Mouse (Mus musculus) layer of hippocampus, adult 9-11 months (tissue): ENCODE data around the gene Aim2.
"Not testable (repeated sequence)": the region's sequence is repeated elsewhere in the genome, so short reads cannot be mapped to it uniquely, and the experiment has no call there.

Experiments used
- DNase-seq: peaks from one replicate; pipeline ENCODE4 v3.0.0; 2022

Gene Aim2

DNA sequence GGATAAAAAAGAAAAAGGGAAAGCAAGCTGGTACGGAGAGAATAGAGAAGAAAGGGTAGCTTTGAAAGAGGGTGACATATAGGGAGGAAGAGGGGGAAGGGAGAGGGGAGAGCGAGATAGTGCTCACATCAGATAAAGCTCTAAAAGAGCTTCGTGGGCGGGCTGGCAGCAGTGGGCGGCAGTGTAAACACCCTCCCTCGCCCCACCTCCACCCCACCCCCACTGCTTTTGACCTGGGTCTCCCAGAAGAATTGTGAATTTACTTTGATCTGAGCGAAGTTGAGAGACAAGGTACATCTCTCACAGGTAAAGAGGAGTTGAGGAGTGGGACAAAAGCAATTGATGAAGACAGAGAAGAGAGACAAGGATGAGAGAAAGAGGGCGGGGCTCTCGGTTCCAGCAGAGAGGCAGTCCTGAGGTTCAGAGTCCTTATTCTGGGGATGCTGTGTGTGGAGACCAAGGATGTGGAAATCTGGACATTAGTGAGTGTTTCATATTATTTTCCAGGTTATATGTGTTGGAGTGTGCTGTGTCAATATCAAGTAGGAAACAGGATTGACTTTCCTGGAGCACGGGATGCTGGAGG is at the start of gene Aim2:
Aim2 (plus strand) TSS at position 508 of the 586 bp plus-strand sequence.
- no peak for DNase-seq

- not testable (repeated sequence) for DNase-seq
Measured at GRCm38 (mm10) chr1:173302795-173303194, 47.9 kb upstream of the Aim2 start.

GRCm38 (mm10) chr1:173313535-173314050 is 37.1 kb upstream of the Aim2 start:
- not testable (repeated sequence) for DNase-seq

DNA sequence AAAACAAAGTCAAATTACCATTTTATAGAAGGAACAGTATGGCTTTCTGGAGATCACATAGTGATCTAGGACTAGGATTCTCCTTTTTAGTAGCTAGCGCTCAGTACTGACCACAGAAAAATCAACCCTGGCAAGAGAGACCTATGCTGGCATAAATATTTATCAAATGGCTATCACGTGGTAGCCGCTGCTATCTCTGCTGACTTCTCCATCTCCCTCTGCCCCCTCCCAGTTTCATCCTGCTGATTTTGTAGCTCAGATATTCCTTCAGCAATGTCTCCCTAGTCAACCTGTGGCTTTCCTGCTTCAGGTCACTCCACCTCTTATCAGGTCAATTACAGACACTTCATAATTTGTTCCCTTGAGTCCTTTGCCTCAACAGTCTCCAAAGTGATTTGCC is 35.0 kb upstream of the Aim2 start:
- no peak for DNase-seq

DNA sequence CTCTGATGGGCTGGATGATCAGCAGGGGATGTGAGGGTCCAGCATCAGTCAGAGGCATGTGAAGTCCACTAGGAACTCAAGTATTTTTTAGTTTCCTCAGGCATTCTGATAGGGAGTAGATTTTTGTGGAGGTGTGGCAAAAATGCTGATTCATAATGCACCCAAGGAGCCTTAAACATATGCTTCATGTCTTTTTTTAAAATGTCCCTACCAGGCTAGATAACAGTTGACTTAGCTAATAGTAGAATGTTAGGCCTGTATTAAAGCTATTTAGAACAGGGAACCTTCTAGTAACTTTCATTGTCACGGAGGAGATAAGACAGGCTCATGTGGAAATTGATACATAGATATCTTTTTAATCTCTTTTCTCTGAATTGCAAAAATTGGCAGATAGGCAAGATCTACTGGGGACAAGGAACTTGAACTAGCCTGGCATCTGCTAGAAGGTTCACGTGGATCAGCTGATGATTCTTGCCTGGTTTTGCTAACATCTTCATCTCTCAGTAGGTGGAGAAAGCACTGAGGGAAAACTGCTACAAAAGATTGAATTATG is 32.7 kb upstream of the Aim2 start:
- DNase-seq = no peak

DNA sequence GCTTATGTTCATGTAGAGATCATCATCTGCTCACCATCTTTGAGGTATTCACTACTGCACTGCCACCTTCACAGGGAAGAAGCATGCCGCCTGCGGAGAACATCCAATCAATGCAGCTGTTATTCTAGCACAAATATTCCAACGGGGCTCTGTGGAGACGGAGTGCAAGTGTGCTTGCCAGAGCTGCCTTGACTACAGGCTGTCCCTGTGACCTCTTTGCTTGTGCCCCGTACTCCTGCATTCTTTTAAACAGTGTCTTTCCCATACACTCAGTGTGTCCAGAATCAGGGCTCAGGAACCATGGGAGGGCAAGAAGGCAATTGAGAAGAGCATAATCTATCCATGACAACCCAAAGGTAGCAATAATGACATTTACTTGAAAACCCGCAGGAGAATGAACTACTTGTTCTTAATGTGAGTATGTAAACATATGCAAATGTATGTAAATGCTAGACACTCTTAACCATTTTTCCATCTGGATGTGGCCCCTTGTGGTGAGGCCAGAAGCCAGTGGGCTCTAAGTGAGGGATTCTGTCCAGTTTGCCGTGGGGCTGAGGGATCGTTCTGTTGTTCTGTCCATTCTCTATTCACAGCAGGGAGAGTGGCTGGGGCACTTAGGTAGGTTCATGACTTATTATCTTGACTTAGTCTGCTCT is 29.0 kb upstream of the Aim2 start:
- no peak for DNase-seq

- DNase-seq = no peak
Measured at GRCm38 (mm10) chr1:173322249-173322627, 28.4 kb upstream of the Aim2 start.

DNA sequence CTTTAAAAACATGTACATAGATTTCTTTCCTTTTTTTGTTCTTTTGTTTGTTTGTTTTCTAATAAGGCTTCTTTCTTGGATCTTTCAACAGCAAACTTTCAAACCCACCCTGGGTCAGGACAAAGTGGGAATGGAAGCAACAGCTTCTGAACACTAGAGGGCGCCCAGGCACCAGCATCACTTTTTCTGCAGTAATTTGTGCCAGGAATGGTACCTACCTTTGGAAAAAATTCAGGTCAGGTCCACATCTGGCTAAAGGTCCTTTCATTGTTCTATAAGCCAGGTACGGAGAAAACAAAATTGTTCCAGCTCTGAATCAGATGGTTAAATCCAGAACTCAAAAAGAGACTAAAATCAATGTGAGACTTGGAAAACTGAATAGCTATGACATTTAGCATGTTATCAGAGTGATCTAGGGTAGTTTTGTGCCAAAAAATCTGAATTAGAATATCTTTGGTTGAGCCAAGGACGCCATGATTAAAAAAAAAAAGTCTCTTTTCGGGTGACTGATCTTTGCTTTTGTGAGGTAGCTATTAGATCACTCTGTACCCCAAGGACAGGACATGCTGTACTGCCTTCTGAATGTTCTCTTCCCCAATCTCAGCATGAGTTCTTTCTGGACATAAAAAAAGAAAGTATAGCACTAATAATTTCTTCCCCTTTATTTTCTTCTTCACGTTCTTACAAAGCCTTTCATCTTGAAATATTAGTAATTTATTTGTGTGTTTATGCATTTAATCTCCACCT is 26.7 kb upstream of the Aim2 start:
- no peak for DNase-seq

DNA sequence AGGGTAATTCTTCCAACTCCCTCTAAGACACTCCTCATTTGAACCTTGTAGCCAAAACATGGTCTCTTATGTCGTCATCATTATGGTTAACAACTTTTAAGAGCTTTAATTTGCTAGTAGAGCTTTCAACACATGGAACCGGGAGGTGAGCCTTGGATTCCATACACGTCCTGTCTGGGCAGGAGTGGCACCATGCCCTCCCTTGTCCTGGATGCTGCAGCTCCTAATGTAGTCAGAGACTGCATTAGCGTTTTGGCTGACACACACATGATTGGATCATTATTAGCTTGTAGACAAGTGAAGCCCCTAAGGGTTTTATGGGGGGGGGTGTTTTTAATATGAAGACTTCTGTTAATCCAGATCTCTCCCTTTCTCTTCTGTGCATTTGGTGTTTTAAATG is 25.7 kb upstream of the Aim2 start:
- DNase-seq = no peak

DNA sequence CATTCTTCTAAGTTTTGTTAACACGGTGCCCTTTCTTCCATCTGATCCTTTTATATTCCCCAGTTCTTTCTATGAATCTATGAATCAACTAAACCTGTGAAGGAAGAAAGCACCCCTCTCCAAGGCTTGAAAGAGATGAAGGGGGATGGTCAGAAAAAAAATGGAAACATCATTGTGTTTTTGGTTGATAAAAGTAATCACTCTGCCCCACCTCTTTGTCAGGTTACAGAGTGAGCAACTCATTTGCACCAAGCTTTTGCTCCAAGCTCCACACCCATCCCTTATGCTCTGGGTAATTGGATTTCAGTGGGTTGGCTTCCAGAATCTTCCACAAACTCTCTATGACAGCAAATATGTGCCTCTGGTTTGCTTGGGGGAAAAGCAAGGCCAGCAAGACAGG is 25.3 kb upstream of the Aim2 start:
- DNase-seq = no peak

GRCm38 (mm10) chr1:173326552-173326951 is 24.1 kb upstream of the Aim2 start:
- no peak for DNase-seq

DNA sequence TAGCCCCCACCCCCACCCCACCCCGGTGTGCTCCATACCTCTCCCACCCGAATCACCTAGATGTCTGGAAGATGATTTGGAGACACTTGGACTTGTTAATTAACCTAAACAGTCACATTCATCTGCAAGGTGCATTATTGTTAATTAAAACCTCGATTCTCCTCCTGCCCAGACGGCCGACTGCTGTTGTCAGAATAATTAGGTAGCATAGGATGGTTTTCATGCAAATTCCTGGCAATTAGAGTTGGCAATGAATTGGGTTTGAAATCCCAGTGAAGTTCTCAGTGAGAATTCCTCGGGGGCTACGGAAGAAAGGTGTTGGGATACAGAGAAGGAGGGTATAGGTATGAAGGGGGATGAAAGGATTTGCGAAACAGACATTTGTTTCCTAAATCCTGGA is 22.2 kb upstream of the Aim2 start:
- DNase-seq = no peak

DNA sequence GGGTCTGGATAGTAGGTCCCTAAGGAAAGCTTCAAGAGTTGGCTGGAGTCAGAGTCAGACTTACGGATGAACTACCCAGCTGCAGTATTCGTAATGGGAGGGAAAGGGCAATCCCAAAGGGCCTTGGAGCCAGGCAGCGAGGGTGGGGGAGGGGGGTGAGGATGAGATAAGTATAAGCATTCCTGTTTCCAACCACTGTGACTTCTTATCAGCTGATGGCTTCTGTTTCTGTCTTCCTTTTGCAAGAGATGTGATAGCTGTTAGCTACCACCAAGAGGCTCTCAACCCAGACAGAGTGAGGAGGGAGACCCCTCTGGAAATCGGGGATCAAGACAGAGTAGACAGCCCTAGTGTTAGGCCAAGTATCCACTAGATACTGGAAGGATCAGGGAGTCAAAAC is 21.5 kb upstream of the Aim2 start:
- DNase-seq = no peak

DNA sequence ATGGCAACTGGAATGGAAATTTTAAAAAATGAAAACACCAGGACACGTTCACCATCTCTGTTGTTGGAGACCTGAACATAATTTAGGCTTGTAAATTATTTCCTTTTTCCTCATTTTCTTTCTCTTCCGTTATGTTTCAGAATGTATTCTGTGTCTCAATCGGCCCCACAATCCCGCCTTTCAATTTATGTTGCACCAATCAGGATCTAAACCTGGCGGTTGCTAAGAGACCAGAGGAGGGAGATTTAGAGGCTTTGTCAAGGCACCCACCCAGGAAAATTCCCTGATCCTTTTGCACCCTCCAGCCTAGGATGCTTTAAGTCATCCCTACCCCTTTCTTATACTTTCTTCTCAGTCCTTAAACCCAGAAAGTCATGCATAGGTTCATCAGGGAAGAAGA is 20.9 kb upstream of the Aim2 start:
- DNase-seq = no peak

DNA sequence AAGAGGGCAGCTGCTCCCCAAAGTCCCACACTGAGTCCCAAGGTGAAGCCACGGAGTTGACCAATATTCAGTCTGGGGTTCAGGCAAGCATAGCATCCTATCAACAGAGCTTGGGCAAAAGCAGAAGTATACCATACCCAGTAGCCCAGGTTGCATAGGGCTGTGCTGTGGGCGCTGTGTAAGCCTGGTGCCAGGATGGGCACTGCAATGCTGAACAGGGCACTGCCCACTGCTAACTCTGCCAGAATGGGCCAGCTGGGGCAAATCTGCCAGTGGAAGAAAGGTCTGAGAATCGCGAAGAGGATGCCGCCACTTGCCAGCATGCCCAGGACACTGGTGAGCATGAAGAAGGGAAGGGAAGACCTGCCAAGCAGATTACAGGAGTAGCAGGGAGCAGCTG is 18.3 kb upstream of the Aim2 start:
- DNase-seq = no peak

DNA sequence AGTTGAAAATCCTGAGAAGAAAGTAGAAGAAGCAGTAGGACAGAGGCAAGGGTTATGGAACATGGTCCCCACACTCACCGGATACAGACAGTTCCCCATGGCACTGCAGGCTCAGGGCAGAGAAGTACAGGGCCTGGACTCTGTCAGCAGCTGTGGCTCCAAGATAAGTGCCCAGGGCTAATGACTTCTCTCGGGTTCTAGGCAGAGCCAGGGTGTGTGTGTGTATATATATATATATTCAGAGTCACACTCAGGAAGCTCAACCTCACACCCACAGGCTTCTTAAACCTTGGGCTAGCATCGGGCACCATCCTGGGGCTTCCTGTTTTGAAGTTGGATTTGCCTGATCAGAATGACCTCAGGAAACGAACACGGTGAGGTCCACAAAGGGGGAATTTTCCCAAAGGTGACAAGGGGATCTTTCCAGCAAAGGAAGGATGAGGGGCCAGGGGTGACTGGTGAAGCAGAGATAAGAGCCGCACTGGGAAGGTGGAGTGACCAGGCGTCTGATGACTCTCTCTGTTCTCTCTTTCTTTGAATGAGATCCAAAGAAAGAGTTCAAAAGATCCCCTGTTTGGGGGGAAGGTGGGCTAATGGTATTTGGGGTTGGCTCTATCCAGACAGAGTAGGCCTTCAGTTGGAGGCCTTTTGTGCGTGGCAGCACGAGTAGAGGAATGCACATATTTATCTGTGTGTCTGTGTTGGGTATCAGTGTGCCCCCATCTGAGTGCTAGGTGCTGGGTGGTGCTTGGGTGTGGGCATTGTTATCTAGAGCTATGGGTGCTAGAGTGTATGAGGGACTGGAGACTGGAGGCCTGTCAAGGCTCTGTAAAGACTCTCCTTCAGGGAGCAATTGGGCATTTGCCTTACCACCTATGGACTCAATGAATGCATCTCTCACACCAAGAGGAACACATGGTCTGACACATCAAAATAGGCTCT is 17.1 kb upstream of the Aim2 start, which contains the start of gene Ackr1:
Ackr1 (minus strand) TSS at position 439 of the 942 bp plus-strand sequence.
- DNase-seq = no peak

GRCm38 (mm10) chr1:173335903-173336302 is 14.8 kb upstream of the Aim2 start:
- DNase-seq = no peak

DNA sequence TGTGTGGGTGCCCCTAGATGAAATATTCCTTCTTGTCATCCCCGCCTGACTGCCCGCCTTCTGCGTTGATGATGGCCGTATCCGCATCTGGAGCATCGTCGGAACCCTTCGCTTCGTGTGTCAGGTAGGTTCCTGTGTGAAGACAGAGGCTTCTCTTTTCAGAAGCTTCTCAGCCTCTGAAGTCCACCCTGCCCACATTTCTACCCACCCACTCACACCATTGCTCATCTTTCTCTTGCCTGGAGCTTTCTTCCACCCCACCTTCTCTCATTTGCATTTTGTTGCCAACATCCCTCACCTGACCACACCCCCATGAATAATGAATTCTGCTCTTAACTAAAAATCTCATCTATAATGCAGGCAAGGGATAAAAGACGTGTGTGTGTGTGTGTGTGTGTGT is 13.7 kb upstream of the Aim2 start:
- no peak for DNase-seq

GRCm38 (mm10) chr1:173339543-173339942 is 11.1 kb upstream of the Aim2 start:
- DNase-seq = no peak

GRCm38 (mm10) chr1:173342425-173342824 is 8.3 kb upstream of the Aim2 start:
- no peak for DNase-seq

GRCm38 (mm10) chr1:173343934-173344333 is 6.7 kb upstream of the Aim2 start:
- DNase-seq = no peak

DNA sequence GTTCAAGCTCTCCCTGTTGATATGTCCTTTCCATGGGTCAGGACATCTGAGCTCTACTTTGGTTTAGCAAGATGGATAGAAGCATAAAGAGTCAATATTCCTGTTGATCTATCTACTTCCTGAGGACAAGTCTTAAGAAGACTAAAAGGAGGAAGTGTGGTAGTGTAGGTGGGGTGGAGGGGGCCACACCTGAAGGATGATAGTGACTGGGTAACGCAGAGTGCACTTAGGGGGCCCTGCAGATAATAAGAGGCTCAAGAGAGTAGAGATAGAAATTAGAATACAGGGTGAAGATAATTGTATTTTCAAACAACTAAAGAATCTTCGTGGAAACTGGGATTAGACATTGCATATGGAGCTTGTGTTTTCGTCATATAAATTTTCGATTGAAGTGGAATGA is 5.6 kb upstream of the Aim2 start:
- DNase-seq = no peak

- no peak for DNase-seq
Measured at GRCm38 (mm10) chr1:173348527-173348926, 2.2 kb upstream of the Aim2 start.
